Mouse (Mus musculus) liver, embryonic 15.5 days (tissue): ENCODE measurements at regions not wholly inside any gene's neighbourhood (a gene's known extent, or its start where the extent isn't known, plus 50 kb on each side); places are given as distances from the start of the nearest gene placed in this dataset.

Source experiments
- ATAC-seq: fragments of 200-750 bp; cut with Nextera tagmentation; 2 replicates; pipeline ENCODE4 v1.8.0; 2017; ENCODE audit warnings: moderate number of reproducible peaks, mild to moderate bottlenecking, moderate library complexity; ENCODE audit not compliant: insufficient read depth
- H3K27ac ChIP-seq: fragments of 300-500 bp; sonication (generic); replicated peaks from 2 replicates; pipeline ENCODE4 v1.5.1; 2015; ENCODE audit warnings: mild to moderate bottlenecking, inconsistent platforms
- H3K27me3 ChIP-seq: fragments of 300-500 bp; sonication (generic); 2 replicates; pipeline ENCODE4 v1.6.1; 2015; ENCODE audit warnings: mild to moderate bottlenecking, inconsistent platforms
- H3K36me3 ChIP-seq: fragments of 300-500 bp; sonication (generic); replicated peaks from 2 replicates; pipeline ENCODE4 v1.6.1; 2015; ENCODE audit warnings: moderate library complexity, mild to moderate bottlenecking, inconsistent platforms
- H3K4me1 ChIP-seq: fragments of 300-500 bp; sonication (generic); replicated peaks from 2 replicates; pipeline ENCODE4 v1.6.1; 2015; ENCODE audit warnings: inconsistent platforms
- H3K4me2 ChIP-seq: fragments of 300-500 bp; sonication (generic); 2 replicates; pipeline ENCODE4 v1.6.1; 2015; ENCODE audit warnings: moderate library complexity, mild to moderate bottlenecking, inconsistent platforms
- H3K4me3 ChIP-seq: fragments of 300-500 bp; sonication (generic); replicated peaks from 2 replicates; pipeline ENCODE4 v1.5.1; 2015; ENCODE audit warnings: mild to moderate bottlenecking, inconsistent platforms
- H3K9ac ChIP-seq: fragments of 300-500 bp; sonication (generic); 2 replicates; pipeline ENCODE4 v1.6.1; 2015; ENCODE audit warnings: moderate library complexity, mild to moderate bottlenecking, inconsistent platforms
- H3K9me3 ChIP-seq: fragments of 300-500 bp; sonication (generic); replicated peaks from 2 replicates; pipeline ENCODE4 v1.6.1; 2016; ENCODE audit warnings: inconsistent platforms
- WGBS: fragments of 180-500 bp; shearing (Covaris S2); methylation state at CpG from one replicate; pipeline ENCODE4 v1.1.7; 2015; ENCODE audit warnings: mixed read lengths; ENCODE audit not compliant: insufficient replicate concordance; 5-methylcytosine and 5-hydroxymethylcytosine counted together

DNA sequence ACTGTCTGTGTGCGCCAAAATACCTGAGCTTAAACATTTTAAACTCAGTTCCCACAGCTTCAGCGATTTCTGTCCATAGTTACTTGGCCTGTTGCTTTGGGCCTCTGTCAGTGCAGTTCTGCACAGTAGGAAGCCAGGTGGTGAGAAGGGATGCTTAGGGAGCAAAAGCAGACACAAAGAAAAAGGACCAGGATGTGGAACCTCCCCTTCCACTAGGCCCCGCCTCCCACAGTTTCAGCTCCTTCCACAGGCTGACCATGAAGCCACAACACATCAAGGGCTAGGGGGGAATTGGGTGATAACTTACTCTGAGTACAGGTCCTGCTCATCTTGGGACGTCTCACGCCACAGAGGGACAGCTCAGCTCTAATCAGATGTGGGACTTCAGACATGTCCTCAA, 263.5 kb upstream of the Sdk2 start:
- Histone ChIP-seq H3K9ac (no peak overlapping the region), H3K27me3 (no peaks in the 10 kb centered on the region), H3K36me3 (no peaks in the 10 kb centered on the region), H3K4me1 (no peaks in the 10 kb centered on the region), H3K9me3 (no peaks in the 10 kb centered on the region), H3K4me2 (no peak overlapping the region), H3K27ac (no peak overlapping the region), H3K4me3 (no peak overlapping the region)
- ATAC-seq: no peak
- WGBS: 68% methylated on average over 5 of the region's 5 CpGs

DNA sequence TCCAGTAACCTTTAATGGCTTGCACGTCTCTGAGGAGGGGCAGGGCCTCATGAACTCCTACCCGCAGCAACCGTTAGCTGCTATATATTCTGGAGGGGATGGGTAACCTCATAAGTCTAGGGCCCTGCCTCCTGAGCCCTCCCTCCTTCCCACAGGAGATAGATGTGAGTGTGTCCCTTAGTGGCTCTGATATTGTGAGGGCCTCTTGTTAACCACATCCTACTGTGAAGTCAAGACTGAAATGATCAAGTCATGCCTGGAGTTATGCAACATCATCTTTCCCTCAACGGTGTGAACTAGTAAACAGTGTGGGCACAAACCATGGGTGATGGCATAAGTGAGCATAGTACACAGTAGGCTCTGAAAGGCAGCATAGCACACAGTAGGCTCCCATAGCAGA, 255.8 kb upstream of the Sdk2 start:
- Histone ChIP-seq H3K4me1 (no peaks in the 10 kb centered on the region), H3K4me2 (no peak overlapping the region), H3K9me3 (no peaks in the 10 kb centered on the region), H3K9ac (no peak overlapping the region), H3K27ac (no peak overlapping the region), H3K4me3 (no peak overlapping the region), H3K36me3 (no peaks in the 10 kb centered on the region), H3K27me3 (no peaks in the 10 kb centered on the region)
- WGBS: 15% methylated on average over 4 of the region's 4 CpGs
- peak; percentile 44; the same call in 1 of the 2 replicates for ATAC-seq

DNA sequence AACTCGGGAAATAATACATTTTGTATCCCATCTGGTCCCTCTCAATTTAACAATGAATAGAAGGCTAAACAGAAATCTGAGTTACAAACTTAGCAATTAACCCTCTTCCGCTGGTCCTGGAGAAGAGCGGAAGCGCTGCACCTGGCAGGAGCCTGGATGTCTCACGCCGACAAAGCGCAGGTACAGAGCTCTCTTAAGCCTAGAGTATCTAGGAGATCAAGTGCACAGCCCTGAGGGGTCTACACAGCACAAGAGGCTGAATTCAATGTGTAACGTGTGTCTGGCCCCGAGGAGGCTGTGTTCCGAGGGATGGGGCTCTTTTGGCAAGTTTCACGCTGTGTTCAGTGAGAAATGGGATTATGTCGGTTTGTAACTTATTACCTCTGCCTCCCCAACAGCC, 255.1 kb upstream of the Sdk2 start:
- 62% methylated on average over 12 of the region's 12 CpGs for WGBS
- no peaks in the 10 kb centered on the region for H3K36me3 ChIP-seq
- H3K27me3 ChIP-seq: no peaks in the 10 kb centered on the region
- no peaks in the 10 kb centered on the region for H3K4me1 ChIP-seq
- no peak overlapping the region for H3K4me3 ChIP-seq
- H3K27ac ChIP-seq: no peak overlapping the region
- H3K9me3 ChIP-seq: no peaks in the 10 kb centered on the region
- H3K4me2 ChIP-seq: no peak overlapping the region
- H3K9ac ChIP-seq: no peak overlapping the region
- no peak for ATAC-seq

DNA sequence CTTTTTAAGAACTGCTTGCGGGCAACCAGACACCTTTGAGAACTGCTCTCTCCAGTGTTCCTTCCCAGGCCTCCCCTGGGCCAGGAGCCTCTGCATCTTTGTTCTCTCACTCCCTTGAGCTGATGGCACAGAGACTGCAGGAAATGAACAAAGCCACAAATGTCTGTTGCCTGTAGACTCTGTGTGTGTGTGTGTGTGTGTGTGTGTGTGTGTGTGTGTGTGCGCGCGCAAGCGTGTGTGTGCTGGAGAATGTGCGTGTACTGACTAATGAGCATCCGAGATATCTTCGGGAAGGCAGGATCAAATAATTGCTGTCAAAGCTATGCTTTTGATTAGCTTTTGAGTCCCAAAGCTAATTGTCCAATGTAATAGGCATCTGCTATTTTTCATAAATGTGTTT, 254.7 kb upstream of the Sdk2 start:
- Histone ChIP-seq H3K4me2 (no peak overlapping the region), H3K27me3 (no peaks in the 10 kb centered on the region), H3K27ac (no peak overlapping the region), H3K9me3 (no peaks in the 10 kb centered on the region), H3K4me3 (no peak overlapping the region), H3K9ac (no peak overlapping the region), H3K4me1 (no peaks in the 10 kb centered on the region), H3K36me3 (no peaks in the 10 kb centered on the region)
- no peak for ATAC-seq
- 63% methylated on average over 8 of the region's 8 CpGs for WGBS

DNA sequence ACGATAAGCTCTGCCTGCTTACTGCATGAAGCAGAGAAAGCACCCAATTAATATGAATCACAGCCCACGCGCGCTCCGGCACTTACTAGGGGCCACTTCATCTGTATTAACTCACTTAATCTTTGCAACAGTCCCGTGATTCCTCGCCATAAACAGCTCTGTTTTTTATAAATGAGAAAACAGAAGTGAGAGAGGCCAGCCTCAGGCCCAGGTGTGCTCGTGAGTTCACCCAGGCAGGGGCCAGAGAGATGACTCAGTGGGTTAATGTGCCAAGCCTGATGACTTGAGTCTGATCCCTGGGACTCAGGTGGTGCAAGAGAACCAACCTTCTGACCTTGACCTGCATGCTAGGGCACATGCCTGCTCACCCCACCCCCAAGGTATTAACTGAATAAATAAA, 248.4 kb upstream of the Sdk2 start:
- WGBS: 68% methylated on average over 8 of the region's 8 CpGs
- no peak overlapping the region for H3K4me3 ChIP-seq
- H3K4me2 ChIP-seq: no peak overlapping the region
- no peaks in the 10 kb centered on the region for H3K9me3 ChIP-seq
- peaks cover 7% of the 10 kb centered on the region; the same call in 1 of the 2 replicates for H3K4me1 ChIP-seq
- ATAC-seq: no peak
- no peak overlapping the region for H3K9ac ChIP-seq
- H3K36me3 ChIP-seq: no peaks in the 10 kb centered on the region
- H3K27ac ChIP-seq: no peak overlapping the region
- H3K27me3 ChIP-seq: no peaks in the 10 kb centered on the region

DNA sequence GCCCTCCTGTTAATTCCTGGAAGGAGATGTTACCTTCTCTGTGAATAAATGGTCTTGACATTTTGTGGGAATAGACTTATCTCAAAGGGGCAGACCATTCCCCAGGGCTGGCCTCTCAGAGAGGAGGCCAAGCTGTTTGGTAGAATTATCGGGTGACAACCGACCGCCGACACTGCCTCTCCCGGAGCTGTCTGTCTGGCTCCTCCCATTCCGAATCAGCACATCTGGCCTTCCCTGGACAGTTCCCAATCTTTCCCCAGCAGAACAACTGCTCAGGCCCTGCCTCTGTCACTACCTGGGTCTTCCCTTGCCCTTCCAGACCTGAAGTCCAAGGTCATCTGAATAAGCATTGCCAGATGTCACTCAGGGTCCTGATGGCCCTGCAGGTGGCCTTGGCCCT, 246.8 kb upstream of the Sdk2 start:
- Histone ChIP-seq H3K27me3 (no peaks in the 10 kb centered on the region), H3K9ac (no peak overlapping the region), H3K4me1 (peaks cover 7% of the 10 kb centered on the region; the same call in 1 of the 2 replicates), H3K4me2 (no peak overlapping the region), H3K4me3 (no peak overlapping the region), H3K27ac (no peak overlapping the region), H3K36me3 (no peaks in the 10 kb centered on the region), H3K9me3 (no peaks in the 10 kb centered on the region)
- WGBS: 37% methylated on average over 6 of the region's 6 CpGs
- peak; percentile 66 for ATAC-seq

DNA sequence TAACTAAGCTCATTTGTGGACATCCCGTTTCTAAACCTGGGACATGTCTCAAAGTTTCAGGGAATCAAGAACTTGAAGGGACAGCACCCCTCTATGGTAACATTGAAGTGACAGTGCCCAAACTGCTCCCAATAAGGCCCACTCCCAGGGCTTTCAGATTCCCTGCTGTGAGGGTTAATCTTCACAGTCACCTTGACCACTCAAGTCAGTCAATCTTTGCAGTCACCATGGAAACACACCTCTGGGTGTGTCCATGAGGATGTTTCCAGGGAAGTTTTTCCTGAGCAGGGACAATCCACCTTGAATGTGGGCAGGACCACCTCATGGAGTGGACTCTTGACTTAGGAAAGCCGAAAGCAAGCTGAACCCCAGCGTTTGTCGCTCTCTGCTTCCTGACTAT, 244.8 kb upstream of the Sdk2 start:
- H3K27me3 ChIP-seq: no peaks in the 10 kb centered on the region
- no peak for ATAC-seq
- 72% methylated on average over 4 of the region's 4 CpGs for WGBS
- no peak overlapping the region for H3K9ac ChIP-seq
- no peak overlapping the region for H3K4me3 ChIP-seq
- H3K27ac ChIP-seq: no peak overlapping the region
- H3K4me2 ChIP-seq: no peak overlapping the region
- no peaks in the 10 kb centered on the region for H3K9me3 ChIP-seq
- peaks cover 7% of the 10 kb centered on the region; the same call in 1 of the 2 replicates for H3K4me1 ChIP-seq
- H3K36me3 ChIP-seq: no peaks in the 10 kb centered on the region

DNA sequence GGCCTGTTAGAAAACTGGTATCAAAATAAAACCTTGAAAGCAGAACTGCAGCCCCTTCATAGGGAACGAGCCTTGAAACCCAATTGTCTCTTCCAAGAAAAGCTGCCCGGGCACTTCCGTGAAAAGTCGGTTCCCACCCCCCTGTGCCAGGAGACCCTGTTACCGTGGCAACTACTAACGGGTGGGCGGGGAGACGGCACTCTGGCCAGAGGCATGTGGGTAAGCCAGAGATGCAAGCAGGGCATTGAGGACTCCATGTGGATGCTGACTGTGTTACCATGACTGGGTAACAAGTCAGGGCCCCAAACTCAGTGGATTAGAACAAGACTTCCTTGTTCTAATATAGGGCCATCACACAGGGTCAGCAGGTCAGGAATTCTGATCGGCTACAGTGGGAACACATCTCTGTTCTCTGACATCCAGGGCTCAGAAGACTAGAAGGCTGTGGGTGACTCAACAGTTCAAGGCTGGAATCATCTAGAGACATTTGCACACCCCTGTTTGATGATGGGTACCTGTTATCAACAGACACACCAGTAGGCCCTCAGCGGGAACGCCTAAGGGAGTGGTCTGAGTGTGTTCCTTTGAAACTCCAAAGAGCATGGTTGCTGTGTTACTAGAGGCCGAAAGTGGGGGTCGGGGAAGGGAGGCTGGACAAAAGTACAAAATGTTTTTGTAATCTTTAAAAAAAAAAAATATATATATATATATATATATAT, 236.9 kb upstream of the Sdk2 start:
- H3K4me3 ChIP-seq: no peak overlapping the region
- H3K4me2 ChIP-seq: peak overlapping the region; percentile 11; the same call in 1 of the 2 replicates
- peak overlapping the region; percentile 58 for H3K27ac ChIP-seq
- H3K4me1 ChIP-seq: peaks cover 4% of the 10 kb centered on the region; the same call in 1 of the 2 replicates
- peak; percentile 90 for ATAC-seq
- no peaks in the 10 kb centered on the region for H3K36me3 ChIP-seq
- no peaks in the 10 kb centered on the region for H3K27me3 ChIP-seq
- no peaks in the 10 kb centered on the region for H3K9me3 ChIP-seq
- 49% methylated on average over 13 of the region's 13 CpGs for WGBS
- no peak overlapping the region for H3K9ac ChIP-seq

DNA sequence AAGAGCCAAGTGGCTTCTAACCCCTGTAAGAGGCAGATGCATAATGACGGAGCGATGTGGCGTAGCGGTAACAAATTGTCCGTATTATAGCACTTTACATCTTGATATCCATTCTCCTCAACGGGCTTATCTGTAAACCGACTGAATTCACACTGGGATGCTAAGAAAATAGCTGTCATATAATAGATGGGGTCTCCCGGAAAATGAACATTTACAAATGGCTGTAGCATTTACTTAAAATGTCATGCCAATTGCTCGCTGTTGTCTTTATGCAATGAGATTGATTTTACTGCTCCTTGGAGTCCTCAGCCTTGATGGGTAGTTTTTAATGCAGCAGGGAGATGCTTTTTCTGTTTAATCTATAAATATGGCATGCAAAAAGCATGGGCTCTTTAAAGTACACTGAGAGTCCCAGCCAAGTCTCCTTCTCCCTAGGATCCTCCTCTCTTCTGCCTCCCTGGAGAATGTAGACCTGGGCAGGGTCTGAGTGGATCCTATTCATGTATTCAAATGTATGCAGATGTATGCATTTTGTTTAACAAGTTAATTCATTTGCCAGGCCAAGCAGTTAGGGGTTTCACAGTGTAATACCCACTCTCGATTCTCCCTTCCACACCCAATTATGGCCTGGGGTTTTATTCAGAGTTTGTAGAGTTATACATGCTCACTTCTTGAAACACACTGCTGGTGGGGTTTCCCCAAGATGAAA, 233.9 kb upstream of the Sdk2 start:
- WGBS: 72% methylated on average over 10 of the region's 10 CpGs
- Histone ChIP-seq H3K9ac (no peak overlapping the region), H3K4me3 (no peak overlapping the region)

DNA sequence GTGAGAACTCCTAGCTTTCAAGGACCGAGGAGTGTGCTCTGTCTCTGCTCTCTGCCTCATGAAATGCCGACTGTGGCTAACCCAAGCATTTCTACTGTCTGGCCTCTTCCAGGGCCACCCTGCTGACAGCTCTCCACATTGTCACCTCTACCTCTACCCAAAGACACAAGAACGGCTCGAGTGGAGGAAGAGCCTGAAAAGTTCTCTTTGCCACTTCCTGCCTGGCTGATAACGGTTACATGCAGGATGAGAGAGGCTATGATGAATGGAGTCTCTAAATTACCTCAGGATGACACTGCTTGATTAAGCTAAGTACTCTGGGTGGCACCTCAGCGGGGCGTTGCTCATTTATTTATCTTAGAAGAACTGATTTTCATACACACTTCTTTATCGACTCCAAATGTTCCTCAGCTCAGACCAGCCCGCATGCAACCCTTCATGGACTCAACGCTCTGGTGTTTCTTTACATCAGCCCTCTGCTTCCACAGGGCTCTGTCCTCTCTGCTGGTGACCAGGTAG, 230.0 kb upstream of the Sdk2 start:
- peak; percentile 25; the same call in 1 of the 2 replicates for ATAC-seq

More for the DNA sequence above, 233.9 kb upstream of the Sdk2 start:
- no peak overlapping the region for H3K4me2 ChIP-seq
- ATAC-seq: no peak
- H3K4me1 ChIP-seq: peaks cover 14% of the 10 kb centered on the region
- H3K27ac ChIP-seq: no peak overlapping the region
- no peaks in the 10 kb centered on the region for H3K36me3 ChIP-seq
- no peaks in the 10 kb centered on the region for H3K9me3 ChIP-seq
- peaks cover 4% of the 10 kb centered on the region; the same call in 1 of the 2 replicates for H3K27me3 ChIP-seq

DNA sequence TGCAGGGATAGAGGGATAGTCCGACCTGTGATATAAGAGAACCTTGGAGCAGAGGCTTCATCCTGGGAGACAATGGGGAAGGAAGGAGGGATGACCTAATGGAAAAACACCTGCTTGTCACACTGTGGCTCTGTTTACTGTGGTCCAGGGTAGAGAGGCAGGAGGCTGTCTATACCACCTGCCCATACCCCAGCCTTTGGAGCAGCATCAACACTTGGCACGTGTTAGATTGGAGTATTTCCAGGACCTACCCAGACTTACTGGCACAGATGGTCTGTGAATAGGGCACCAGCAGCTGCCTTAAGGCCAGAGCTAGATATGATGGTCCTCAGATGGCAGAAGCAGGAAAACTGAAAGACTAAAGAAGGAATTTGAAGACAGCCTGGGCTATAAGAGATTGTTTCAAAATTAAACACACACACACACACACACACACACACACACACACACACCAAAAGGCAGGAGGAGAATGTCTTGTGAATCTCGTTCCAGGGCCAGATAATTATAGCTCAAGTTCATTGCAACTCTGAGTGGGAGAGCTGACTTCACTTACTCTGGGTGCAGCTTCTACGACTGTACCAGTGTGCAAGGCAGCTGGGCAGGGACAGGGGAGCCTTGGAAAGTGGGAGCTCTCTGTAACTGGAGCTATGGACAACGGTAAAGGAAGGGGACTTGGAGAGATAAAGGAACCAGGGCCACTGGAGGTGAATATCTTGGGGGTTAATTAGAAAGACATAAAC, 227.8 kb upstream of the Sdk2 start:
- Histone ChIP-seq H3K4me3 (no peak overlapping the region), H3K4me1 (peaks cover 9% of the 10 kb centered on the region), H3K27ac (no peak overlapping the region), H3K27me3 (peaks cover 4% of the 10 kb centered on the region; the same call in 1 of the 2 replicates), H3K4me2 (no peak overlapping the region), H3K9me3 (no peaks in the 10 kb centered on the region), H3K36me3 (no peaks in the 10 kb centered on the region), H3K9ac (no peak overlapping the region)
- WGBS: 47% methylated on average over 5 of the region's 5 CpGs
- no peak for ATAC-seq

More for the DNA sequence above, 230.0 kb upstream of the Sdk2 start:
- Histone ChIP-seq H3K4me1 (peaks cover 9% of the 10 kb centered on the region), H3K4me3 (no peak overlapping the region), H3K27ac (no peak overlapping the region), H3K27me3 (peaks cover 4% of the 10 kb centered on the region; the same call in 1 of the 2 replicates), H3K4me2 (no peak overlapping the region), H3K9me3 (no peaks in the 10 kb centered on the region), H3K36me3 (no peaks in the 10 kb centered on the region), H3K9ac (no peak overlapping the region)
- 19% methylated on average over 10 of the region's 10 CpGs for WGBS
